In genomic region chr6:28497837-28498236, GRCm38 (mm10) we compare ENCODE assay signal across 13 mouse cellular contexts. TPM values are rescaled to one million over a fixed set of nuclear protein-coding genes. Genes with fewer than 3 reads are reported as not detected.
A peak's percentile ranks its signal among the peaks of the same experiment; 100 is the strongest.
DNase-seq lines count a peak whose midpoint lies in the region; ATAC-seq lines count a peak whose summit lies in the region.
"Had no signal": no experiment of that assay in that cellular context is flagged by ENCODE, and none has a peak within 500 bp of the region (broad histone marks: within the 10 kb centered on the region; RNA-seq: fewer than 3 reads in every experiment).

No protein-coding gene starts in this region.

- peaks cover 3% of the 10 kb centered on the region; the same call in 1 of the 2 replicates for H3K36me3 ChIP-seq in kidney, embryonic 14.5 days (ENCODE audit: control insufficient read depth, insufficient read depth, low read length)
- H3K36me3 ChIP-seq in kidney, embryonic 15.5 days, result peaks cover 11% of the 10 kb centered on the region
- H3K36me3 ChIP-seq in forebrain, embryonic 15.5 days, result peaks cover 2% of the 10 kb centered on the region; the same call in 1 of the 2 replicates

- no peak for ATAC-seq in kidney, embryonic 14.5 days (ENCODE audit: low FRiP score, low TSS enrichment)
- peak; percentile 93 for ATAC-seq in granulocyte monocyte progenitor cell, adult 5-6 weeks (replicated peaks; ENCODE audit: poor library complexity, severe bottlenecking)
- no peak for ATAC-seq in kidney, embryonic 15.5 days (replicated peaks; ENCODE audit: low FRiP score)
- ATAC-seq in megakaryocyte progenitor cell, adult 5-6 weeks (replicated peaks; ENCODE audit: poor library complexity), result peak; percentile 97
- ATAC-seq in forebrain, embryonic 15.5 days (replicated peaks), result no peak
- ATAC-seq: hindbrain, postnatal 0 days had no signal

- H3K4me1 ChIP-seq in kidney, embryonic 14.5 days (ENCODE audit: control insufficient read depth, insufficient read depth, low read length), result 0 out of 2 replicates have a peak, but pooled peaks cover 3% of the 10 kb centered on the region
- H3K4me1 ChIP-seq in kidney, embryonic 15.5 days, result peaks cover 9% of the 10 kb centered on the region
- no peaks in the 10 kb centered on the region for H3K4me1 ChIP-seq in forebrain, embryonic 15.5 days

- H3K4me2 ChIP-seq in kidney, embryonic 14.5 days (replicated peaks; ENCODE audit: low read depth, low read length), result no peak overlapping the region
- H3K4me2 ChIP-seq in kidney, embryonic 15.5 days, result no peak overlapping the region
- H3K4me2 ChIP-seq in forebrain, embryonic 15.5 days (replicated peaks), result no peak overlapping the region

- no peak overlapping the region for H3K27ac ChIP-seq in kidney, embryonic 14.5 days (ENCODE audit: low read depth, low read length)
- 0 out of 2 replicates have a peak overlapping the region, but pooled peaks have one; percentile 18 for H3K27ac ChIP-seq in kidney, embryonic 15.5 days
- H3K27ac ChIP-seq in forebrain, embryonic 15.5 days (replicated peaks), result no peak overlapping the region
- H3K27ac ChIP-seq: hindbrain, postnatal 0 days had no signal

- WGBS in kidney, embryonic 14.5 days, result 37% methylated on average over 5 of the region's 5 CpGs
- WGBS in kidney, embryonic 15.5 days, result 38% methylated on average over 5 of the region's 5 CpGs
- 73% methylated on average over 5 of the region's 5 CpGs for whole genome bisulfite sequencing in forebrain, embryonic 15.5 days

- DNase-seq in kidney, adult 11 months, result peak; percentile 35
- no peak for DNase-seq in thymus, postnatal 10 days (ENCODE audit: low spot score in 2 of 2)
- DNase-seq in testis, postnatal 14 days (ENCODE audit: low spot score), result no peak
- DNase-seq: adrenal gland, postnatal 25 days; gastrocnemius, postnatal 10 days had no signal

- no peaks in the 10 kb centered on the region for H3K27me3 ChIP-seq in kidney, embryonic 14.5 days (ENCODE audit: control insufficient read depth, insufficient read depth, low read length)
- H3K27me3 ChIP-seq in kidney, embryonic 15.5 days, result no peaks in the 10 kb centered on the region
- H3K27me3 ChIP-seq in forebrain, embryonic 15.5 days, result no peaks in the 10 kb centered on the region

- H3K4me3 ChIP-seq in kidney, embryonic 14.5 days (ENCODE audit: low read length), result no peak overlapping the region
- H3K4me3 ChIP-seq in kidney, embryonic 15.5 days (replicated peaks), result no peak overlapping the region
- no peak overlapping the region for H3K4me3 ChIP-seq in forebrain, embryonic 15.5 days

- H3K9me3 ChIP-seq in kidney, embryonic 14.5 days (ENCODE audit: control insufficient read depth, low read length), result no peaks in the 10 kb centered on the region
- H3K9me3 ChIP-seq in kidney, embryonic 15.5 days (replicated peaks), result no peaks in the 10 kb centered on the region
- no peaks in the 10 kb centered on the region for H3K9me3 ChIP-seq in forebrain, embryonic 15.5 days

- no peak overlapping the region for H3K9ac ChIP-seq in kidney, embryonic 14.5 days (ENCODE audit: low read depth, low read length)
- no peak overlapping the region for H3K9ac ChIP-seq in kidney, embryonic 15.5 days
- H3K9ac ChIP-seq in forebrain, embryonic 15.5 days (replicated peaks), result no peak overlapping the region

RNA-seq across cellular contexts. Expression of gene Snd1, which starts 22.9 kb away (rescaled TPM):
- 64.1 and 127 TPM in 2 replicates for polyA plus RNA-seq in kidney, embryonic 14.5 days (2014; fragmentation: Nextera tagmentation; extraction: Ambion mirVana)
- total RNA-seq in granulocyte monocyte progenitor cell, adult 5-6 weeks (2014; fragmentation: Nextera tagmentation), result 115 and 139 TPM in 2 replicates
- total RNA-seq in granulocyte monocyte progenitor cell, adult 5-6 weeks (2017), result 188 and 234 TPM in 2 replicates
- polyA plus RNA-seq in kidney, embryonic 15.5 days (2015; fragmentation: Nextera tagmentation; extraction: Ambion mirVana), result 120 and 129 TPM in 2 replicates
- total RNA-seq in megakaryocyte progenitor cell, adult 5-6 weeks (2015), result 85.0 and 89.1 TPM in 2 replicates
- 177 and 186 TPM in 2 replicates for total RNA-seq in megakaryocyte progenitor cell, adult 5-6 weeks (2017)
- polyA plus RNA-seq in forebrain, embryonic 15.5 days (2015; fragmentation: Nextera tagmentation; extraction: Ambion mirVana), result 76.5 and 77.6 TPM in 2 replicates

RNA-seq across cellular contexts. Expression of gene Pax4, which starts 48.7 kb away (rescaled TPM):
- polyA plus RNA-seq in kidney, embryonic 14.5 days (2014; fragmentation: Nextera tagmentation; extraction: Ambion mirVana), result not detected in 2 replicates
- total RNA-seq in granulocyte monocyte progenitor cell, adult 5-6 weeks (2014; fragmentation: Nextera tagmentation), result not detected in 2 replicates
- total RNA-seq in granulocyte monocyte progenitor cell, adult 5-6 weeks (2017), result not detected in 2 replicates
- polyA plus RNA-seq in kidney, embryonic 15.5 days (2015; fragmentation: Nextera tagmentation; extraction: Ambion mirVana), result not detected in 2 replicates
- not detected in 2 replicates for total RNA-seq in megakaryocyte progenitor cell, adult 5-6 weeks (2015)
- not detected in 2 replicates for total RNA-seq in megakaryocyte progenitor cell, adult 5-6 weeks (2017)
- 0.19 and 0.24 TPM in 2 replicates for polyA plus RNA-seq in forebrain, embryonic 15.5 days (2015; fragmentation: Nextera tagmentation; extraction: Ambion mirVana)
- total RNA-seq: adrenal gland, postnatal 25 days; gastrocnemius, postnatal 10 days; hindbrain, postnatal 0 days; left cerebral cortex, postnatal 10 days had no signal
- polyA plus RNA-seq: liver, embryonic 16.5 days had no signal

Comparison
In these comparisons a context has a peak if more than half of its experiments do, and no peak if none do; other contexts are left out.
1. ATAC-seq: peak in granulocyte monocyte progenitor cell, adult 5-6 weeks (single experiment) and megakaryocyte progenitor cell, adult 5-6 weeks (single experiment); none in kidney, embryonic 14.5 days (single experiment), kidney, embryonic 15.5 days (single experiment) and forebrain, embryonic 15.5 days (single experiment).